Mouse (Mus musculus) MEL (cell line): ENCODE measurements around the gene Atp2c1. TPM values are rescaled to one million over a fixed set of nuclear protein-coding genes. Genes with fewer than 3 reads are reported as not detected.

Experiments
- DNase-seq: peaks from one replicate; pipeline ENCODE4 v3.0.0; 2011; ENCODE audit warnings: low read depth, low spot score
- H3K27ac ChIP-seq: 2 replicates; pipeline ENCODE4 v1.5.1; 2012; ENCODE audit warnings: low read depth, mild to moderate bottlenecking, control low read depth, low read length, moderate library complexity; ENCODE audit not compliant: control insufficient read depth
- H3K27me3 ChIP-seq, 2 experiments: fragments of 150-350 bp in 1 of 2; sonication (generic) in 1 of 2; 2 replicates each; pipeline ENCODE4 v1.6.1; 2012; ENCODE audit warnings: low read length in 2 of 2, mild to moderate bottlenecking in 2 of 2, improper control_type of control experiment in 1 of 2, moderate library complexity in 1 of 2; ENCODE audit not compliant: insufficient read depth in 2 of 2, control insufficient read depth in 1 of 2
- H3K36me3 ChIP-seq, 2 experiments: 2 replicates each; pipeline ENCODE4 v1.6.1; 2012 to 2014; ENCODE audit warnings: low read length in 2 of 2, improper control_type of control experiment in 1 of 2, inconsistent platforms in 1 of 2, mild to moderate bottlenecking in 1 of 2; ENCODE audit not compliant: insufficient read depth in 2 of 2, control insufficient read depth in 1 of 2
- H3K4me1 ChIP-seq, 2 experiments: fragments of 150-350 bp in 1 of 2; sonication (generic) in 1 of 2; 2 replicates each; pipeline ENCODE4 v1.6.1; 2012; ENCODE audit warnings: low read length in 2 of 2, improper control_type of control experiment in 1 of 2, mild to moderate bottlenecking in 1 of 2; ENCODE audit not compliant: insufficient read depth in 2 of 2, control insufficient read depth in 1 of 2
- H3K4me3 ChIP-seq, 2 experiments: fragments of 150-350 bp in 1 of 2; sonication (generic) in 1 of 2; 2 replicates each; pipeline ENCODE4 v1.5.1; 2012; ENCODE audit warnings: low read depth in 2 of 2, low read length in 2 of 2, mild to moderate bottlenecking in 2 of 2, moderate library complexity in 2 of 2, control low read depth in 1 of 2, improper control_type of control experiment in 1 of 2; ENCODE audit not compliant: control insufficient read depth in 1 of 2, insufficient read depth in 1 of 2
- H3K79me2 ChIP-seq: 2 replicates; pipeline ENCODE4 v1.6.1; 2012; ENCODE audit warnings: mild to moderate bottlenecking, low read length, moderate library complexity; ENCODE audit not compliant: control insufficient read depth, poor library complexity, insufficient read depth
- H3K9ac ChIP-seq: 2 replicates; pipeline ENCODE4 v1.6.1; 2012; ENCODE audit warnings: low read depth, mild to moderate bottlenecking, control low read depth, low read length, moderate library complexity; ENCODE audit not compliant: control insufficient read depth, poor library complexity, severe bottlenecking
- H3K9me3 ChIP-seq: fragments of 150-350 bp; sonication (generic); replicated peaks from 2 replicates; pipeline ENCODE4 v1.6.1; 2012; ENCODE audit warnings: mild to moderate bottlenecking, low read length, improper control_type of control experiment, moderate library complexity; ENCODE audit not compliant: insufficient read depth
- CHD1 ChIP-seq: IDR thresholded peaks from 2 replicates; pipeline ENCODE4 v1.6.1; 2012; ENCODE audit warnings: low read depth, mild to moderate bottlenecking, inconsistent platforms, low read length, improper control_type of control experiment
- CHD2 ChIP-seq: IDR thresholded peaks from 2 replicates; pipeline ENCODE4 v1.6.1; 2011; ENCODE audit warnings: low read length, improper control_type of control experiment
- CTCF ChIP-seq, 3 experiments: IDR thresholded peaks in 2 of 3; conservative IDR thresholded peaks in 1 of 3; 2 replicates each; pipeline ENCODE4 v1.5.1; 2011 to 2012; ENCODE audit warnings: low read length in 3 of 3, low read depth in 2 of 3, mild to moderate bottlenecking in 2 of 3, improper control_type of control experiment in 1 of 3, inconsistent platforms in 1 of 3, mixed read lengths in 1 of 3, moderate library complexity in 1 of 3; ENCODE audit not compliant: control insufficient read depth in 1 of 3, insufficient read depth in 1 of 3, poor library complexity in 1 of 3, severe bottlenecking in 1 of 3
- E2F4 ChIP-seq: IDR thresholded peaks from 2 replicates; pipeline ENCODE4 v1.6.1; 2011; ENCODE audit warnings: low read depth, low read length, improper control_type of control experiment, borderline replicate concordance
- ELF1 ChIP-seq: IDR thresholded peaks from 2 replicates; pipeline ENCODE4 v1.6.1; 2014; ENCODE audit warnings: low read depth, mild to moderate bottlenecking, inconsistent platforms, low read length, improper control_type of control experiment, moderate library complexity
- EP300 ChIP-seq, 2 experiments: IDR thresholded peaks; 2 replicates each; pipeline ENCODE4 v1.6.1; 2011; ENCODE audit warnings: improper control_type of control experiment in 2 of 2, low read length in 2 of 2, low read depth in 1 of 2, mild to moderate bottlenecking in 1 of 2
- GABPA ChIP-seq: IDR thresholded peaks from 2 replicates; pipeline ENCODE4 v1.6.1; 2012; ENCODE audit warnings: low read depth, mild to moderate bottlenecking, inconsistent platforms, low read length, improper control_type of control experiment, moderate library complexity
- GATA1 ChIP-seq: IDR thresholded peaks from 2 replicates; pipeline ENCODE4 v1.6.1; 2011; ENCODE audit warnings: low read depth, low read length, improper control_type of control experiment
- HCFC1 ChIP-seq: IDR thresholded peaks from 2 replicates; pipeline ENCODE4 v1.6.1; 2012; ENCODE audit warnings: low read depth, mild to moderate bottlenecking, inconsistent platforms, low read length, improper control_type of control experiment, moderate library complexity
- JUND ChIP-seq: IDR thresholded peaks from 2 replicates; pipeline ENCODE4 v1.6.1; 2011; ENCODE audit warnings: low read depth, mild to moderate bottlenecking, improper control_type of control experiment, low read length
- KAT2A ChIP-seq: conservative IDR thresholded peaks from 2 replicates; pipeline ENCODE4 v1.6.1; 2012; ENCODE audit warnings: low read depth, low read length, improper control_type of control experiment, inconsistent platforms
- MAX ChIP-seq: IDR thresholded peaks from 2 replicates; pipeline ENCODE4 v1.6.1; 2011; ENCODE audit warnings: low read length, improper control_type of control experiment
- MEF2A ChIP-seq: IDR thresholded peaks from 2 replicates; pipeline ENCODE4 v1.6.1; 2014; ENCODE audit warnings: low read depth, mild to moderate bottlenecking, inconsistent platforms, low read length, improper control_type of control experiment; ENCODE audit not compliant: poor library complexity, insufficient replicate concordance, severe bottlenecking; ENCODE audit errors: extremely low read depth
- MXI1 ChIP-seq: IDR thresholded peaks from 2 replicates; pipeline ENCODE4 v1.6.1; 2011; ENCODE audit warnings: mild to moderate bottlenecking, low read depth, low read length, improper control_type of control experiment
- MYB ChIP-seq: IDR thresholded peaks from 2 replicates; pipeline ENCODE4 v1.6.1; 2011; ENCODE audit warnings: mild to moderate bottlenecking, low read depth, low read length, improper control_type of control experiment
- MYC ChIP-seq: IDR thresholded peaks from 2 replicates; pipeline ENCODE4 v1.6.1; 2011; ENCODE audit warnings: low read depth, mild to moderate bottlenecking, low read length, improper control_type of control experiment, moderate library complexity
- POLR2A ChIP-seq, 2 experiments: IDR thresholded peaks; 2 replicates each; pipeline ENCODE4 v1.6.1; 2011 to 2012; ENCODE audit warnings: low read length in 2 of 2, mild to moderate bottlenecking in 2 of 2, control low read depth in 1 of 2, improper control_type of control experiment in 1 of 2, low read depth in 1 of 2, moderate library complexity in 1 of 2; ENCODE audit not compliant: control insufficient read depth in 1 of 2, insufficient read depth in 1 of 2, poor library complexity in 1 of 2
- POLR2AphosphoS2 ChIP-seq: IDR thresholded peaks from 2 replicates; pipeline ENCODE4 v1.6.1; 2011; ENCODE audit warnings: low read length, improper control_type of control experiment
- POLR2AphosphoS5 ChIP-seq: IDR thresholded peaks from 2 replicates; pipeline ENCODE4 v1.6.1; 2012; ENCODE audit warnings: low read depth, borderline replicate concordance, mild to moderate bottlenecking, inconsistent platforms, low read length, moderate library complexity, mixed read lengths
- RAD21 ChIP-seq: IDR thresholded peaks from 2 replicates; pipeline ENCODE4 v1.6.1; 2011; ENCODE audit warnings: mild to moderate bottlenecking, low read depth, low read length, improper control_type of control experiment
- SIN3A ChIP-seq: IDR thresholded peaks from 2 replicates; pipeline ENCODE4 v1.6.1; 2012; ENCODE audit warnings: low read length, improper control_type of control experiment, inconsistent platforms
- SMC3 ChIP-seq: IDR thresholded peaks from 2 replicates; pipeline ENCODE4 v1.6.1; 2011; ENCODE audit warnings: low read depth, low read length, improper control_type of control experiment
- TAL1 ChIP-seq: IDR thresholded peaks from 2 replicates; pipeline ENCODE4 v1.6.1; 2012; ENCODE audit warnings: mild to moderate bottlenecking, inconsistent platforms, low read length, moderate library complexity, mixed read lengths
- TBP ChIP-seq: IDR thresholded peaks from 2 replicates; pipeline ENCODE4 v1.8.0; 2011; ENCODE audit warnings: low read depth, low read length, improper control_type of control experiment
- TCF12 ChIP-seq: IDR thresholded peaks from 2 replicates; pipeline ENCODE4 v1.6.1; 2014; ENCODE audit warnings: low read depth, mild to moderate bottlenecking, inconsistent platforms, low read length, improper control_type of control experiment, moderate library complexity
- UBTF ChIP-seq: IDR thresholded peaks from 2 replicates; pipeline ENCODE4 v1.6.1; 2012; ENCODE audit warnings: low read depth, mild to moderate bottlenecking, inconsistent platforms, low read length, improper control_type of control experiment, moderate library complexity, borderline replicate concordance; ENCODE audit not compliant: insufficient read depth
- USF1 ChIP-seq: IDR thresholded peaks from 2 replicates; pipeline ENCODE4 v1.6.1; 2014; ENCODE audit warnings: low read depth, mild to moderate bottlenecking, inconsistent platforms, low read length, improper control_type of control experiment, moderate library complexity
- USF2 ChIP-seq, 2 experiments: IDR thresholded peaks; 2 replicates each; pipeline ENCODE4 v1.6.1; 2011 to 2012; ENCODE audit warnings: improper control_type of control experiment in 2 of 2, low read length in 2 of 2, borderline replicate concordance in 1 of 2, inconsistent platforms in 1 of 2, low read depth in 1 of 2, mild to moderate bottlenecking in 1 of 2; ENCODE audit not compliant: insufficient read depth in 1 of 2
- ZKSCAN1 ChIP-seq: IDR thresholded peaks from 2 replicates; pipeline ENCODE4 v1.6.1; 2012; ENCODE audit warnings: low read depth, mild to moderate bottlenecking, inconsistent platforms, low read length, improper control_type of control experiment, moderate library complexity
- ZMIZ1 ChIP-seq: IDR thresholded peaks from 2 replicates; pipeline ENCODE4 v1.6.1; 2012; ENCODE audit warnings: low read depth, mild to moderate bottlenecking, inconsistent platforms, low read length, improper control_type of control experiment, moderate library complexity
- ZNF384 ChIP-seq: IDR thresholded peaks from 2 replicates; pipeline ENCODE4 v1.6.1; 2012; ENCODE audit warnings: low read depth, mild to moderate bottlenecking, inconsistent platforms, low read length, improper control_type of control experiment
- polyA plus RNA-seq, 2 experiments: library from polyadenylated mRNA; stranded (reverse) in 1 of 2; unstranded in 1 of 2; fragments of >175 nt in 1 of 2; fragments of >200 nt in 1 of 2; gene quantifications; 2 replicates each; pipeline versions ENCODE4 v1.2.1 to v1.2.4; 2012; ENCODE audit warnings: low replicate concordance in 2 of 2, low read depth in 1 of 2; ENCODE audit not compliant: insufficient read length in 2 of 2, insufficient read depth in 1 of 2, missing spikeins in 1 of 2
- total RNA-seq: library from RNA; depleted of rRNA; stranded (reverse); fragments of 300-350 nt; gene quantifications from 2 replicates; pipeline ENCODE4 v1.2.3, GENCODE M21; 2012

The Atp2c1 gene
- total and polyA plus RNA-seq, 3 experiments = 32.7 to 33.6 TPM; not detected in 1

DNA sequence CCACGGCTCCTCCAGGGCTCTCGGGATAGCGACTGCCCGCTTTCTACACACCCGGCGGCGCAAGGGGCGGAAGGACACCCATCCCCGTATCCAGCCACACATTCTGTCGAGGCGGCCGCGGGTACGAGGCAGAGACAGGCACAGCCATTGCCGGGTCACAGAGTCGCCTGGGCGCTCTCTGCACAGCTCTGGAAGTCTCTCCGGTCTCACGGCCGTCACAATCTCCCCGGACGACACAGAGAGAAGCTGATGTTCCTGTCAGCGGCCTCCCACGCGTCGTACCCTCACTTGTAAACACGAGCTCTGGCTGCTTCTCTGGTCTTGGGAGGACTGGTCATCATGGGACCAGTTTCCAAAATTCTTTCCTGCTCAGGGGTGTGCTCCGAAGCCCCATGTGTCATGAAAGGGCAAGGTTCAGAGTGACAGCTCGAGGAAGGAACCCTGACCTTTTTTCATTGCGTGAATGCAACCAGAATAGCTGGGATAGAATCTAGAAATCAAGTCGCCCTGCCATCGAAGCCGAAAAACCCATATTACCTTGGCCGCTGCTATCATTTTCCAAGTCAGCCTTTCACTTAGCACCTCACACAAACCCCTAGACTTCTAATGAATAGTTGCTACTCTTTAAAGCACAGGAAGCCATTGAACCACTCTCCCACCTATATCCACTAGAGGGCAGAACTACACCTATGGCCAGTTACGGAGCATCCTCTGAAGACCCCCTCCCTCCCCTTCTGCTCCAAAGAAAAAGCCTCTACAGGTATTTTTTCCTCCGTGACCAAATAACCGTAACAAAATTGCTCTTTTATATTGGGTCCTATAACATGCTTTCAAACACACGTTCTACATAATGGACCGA lies 31.6 kb downstream of the Atp2c1 start (continued):
- TF ChIP-seq SIN3A = peak; percentile 21; the same call in 1 of the 2 replicates
- no peak for TF ChIP-seq CHD2
- TF ChIP-seq GATA1 = no peak
- TF ChIP-seq ELF1 = 0 out of 2 replicates have a peak, but pooled peaks have one; percentile 6

DNA sequence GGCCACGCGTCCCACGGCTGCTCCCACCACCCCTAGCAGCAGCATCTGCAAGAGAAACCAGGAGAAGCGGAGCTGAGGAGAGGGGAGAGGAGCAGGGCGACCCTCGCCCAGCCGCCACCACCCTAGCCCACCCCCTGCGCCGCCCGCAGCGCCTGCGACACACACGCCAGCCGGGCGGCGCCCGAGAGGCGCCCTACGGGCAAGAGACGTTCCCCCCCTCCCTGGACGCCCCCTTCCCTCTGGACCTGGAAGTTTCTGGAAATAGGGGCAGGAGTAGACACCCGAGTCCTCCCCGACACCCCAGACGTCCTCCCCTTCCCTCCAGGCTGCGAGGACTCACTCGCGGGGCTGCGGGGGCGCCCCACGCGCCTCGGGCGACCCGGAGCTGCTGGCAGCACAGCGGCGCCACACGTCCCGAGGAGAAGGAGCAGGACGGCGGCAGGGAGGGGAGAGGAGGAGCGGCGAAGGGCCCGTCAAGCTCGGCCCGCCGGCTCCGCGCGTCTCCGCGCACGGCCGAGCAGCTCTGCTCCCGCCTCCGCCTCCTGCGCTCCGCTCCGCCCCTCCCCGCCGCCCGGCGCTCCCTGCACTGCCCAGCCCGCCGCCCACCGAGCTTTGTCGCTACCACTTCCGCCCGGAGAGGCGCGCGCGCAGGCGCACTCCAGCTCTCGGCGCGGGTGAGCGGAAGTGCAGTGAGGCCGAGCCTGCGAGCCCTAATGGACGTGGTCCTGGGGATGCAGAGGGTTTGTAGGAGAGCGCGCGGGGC lies 32.4 kb downstream of the Atp2c1 start:
- DNase-seq = peak; percentile 93
- no peaks in the 10 kb centered on the region for H3K27me3 ChIP-seq
- H3K4me1 ChIP-seq = peaks cover 0 to 2% of the 10 kb centered on the region in 2 experiments; a peak in 1 of 4 replicates
- peaks cover 0 to 2% of the 10 kb centered on the region in 2 experiments; a peak in 1 of 4 replicates for H3K36me3 ChIP-seq
- peak overlapping the region; percentile 71 for H3K27ac ChIP-seq
- H3K79me2 ChIP-seq = peaks cover 14% of the 10 kb centered on the region
- H3K9me3 ChIP-seq = no peaks in the 10 kb centered on the region
- H3K9ac ChIP-seq = peak overlapping the region; percentile 99
- peak overlapping the region; percentile 65 to 89 for H3K4me3 ChIP-seq
- TF ChIP-seq RAD21 = no peak
- peak; percentile 67 to 83; a peak in 3 of 4 replicates for TF ChIP-seq POLR2A (IDR thresholded peaks at IDR 0.05; ENCODE audit: control insufficient read depth in 1 of 2, insufficient read depth in 1 of 2, low read depth in 1 of 2, low read length in 2 of 2, poor library complexity in 1 of 2)
- peak; percentile 82 for TF ChIP-seq HCFC1
- TF ChIP-seq TBP = no peak
- no peak; the same call in 1 of the 2 replicates for TF ChIP-seq KAT2A
- no peak for TF ChIP-seq MYC
- no peak for TF ChIP-seq USF1
- peak; percentile 62 for TF ChIP-seq TCF12
- no peak for TF ChIP-seq SMC3
- TF ChIP-seq GABPA = no peak
- TF ChIP-seq ZKSCAN1 = no peak
- no peak for TF ChIP-seq MXI1
- TF ChIP-seq CHD1 = no peak
- TF ChIP-seq TAL1 = no peak
- TF ChIP-seq CHD2 = no peak
- no peak for TF ChIP-seq EP300 (IDR thresholded peaks at IDR 0.05; ENCODE audit: low read depth in 1 of 2, low read length in 2 of 2)
- TF ChIP-seq E2F4 = no peak
- TF ChIP-seq MEF2A = no peak
- TF ChIP-seq ZMIZ1 = no peak; the same call in 1 of the 2 replicates
- TF ChIP-seq MYB = no peak
- TF ChIP-seq JUND = no peak
- TF ChIP-seq ZNF384 = no peak
- no peak for TF ChIP-seq POLR2AphosphoS5
- TF ChIP-seq CTCF (IDR thresholded peaks at IDR 0.05 in 2 of 3, conservative IDR thresholded peaks at IDR 0.05 in 1 of 3; ENCODE audit: control insufficient read depth in 1 of 3, insufficient read depth in 1 of 3, low read depth in 2 of 3, low read length in 3 of 3, poor library complexity in 1 of 3, severe bottlenecking in 1 of 3) = peak; percentile 19 to 62 (median 25); a peak in 5 of 6 replicates
- no peak for TF ChIP-seq UBTF
- no peak for TF ChIP-seq GATA1
- TF ChIP-seq ELF1 = peak; percentile 92
- no peak for TF ChIP-seq MAX
- TF ChIP-seq USF2 (IDR thresholded peaks at IDR 0.05; ENCODE audit: borderline replicate concordance in 1 of 2, insufficient read depth in 1 of 2, low read depth in 1 of 2, low read length in 2 of 2) = no peak
- no peak for TF ChIP-seq POLR2AphosphoS2
